Mouse (Mus musculus) ES-E14 (cell line): ENCODE results near the gene Acvrl1.

Experiments
- CHD2 ChIP-seq: IDR thresholded peaks from 2 replicates; pipeline ENCODE4 v1.6.1; 2014; ENCODE audit warnings: mild to moderate bottlenecking, low read depth, low read length, inconsistent platforms
- HCFC1 ChIP-seq: IDR thresholded peaks from 2 replicates; pipeline ENCODE4 v1.6.1; 2012; ENCODE audit warnings: low read length, inconsistent platforms, borderline replicate concordance; ENCODE audit not compliant: insufficient read depth
- MAFK ChIP-seq: IDR thresholded peaks from 2 replicates; pipeline ENCODE4 v1.6.1; 2014; ENCODE audit warnings: mild to moderate bottlenecking, low read depth, low read length, inconsistent platforms; ENCODE audit not compliant: insufficient read depth
- ZC3H11A ChIP-seq: IDR thresholded peaks from 2 replicates; pipeline ENCODE4 v1.6.1; 2012; ENCODE audit warnings: low read depth, mild to moderate bottlenecking, inconsistent platforms, low read length, borderline replicate concordance
- ZNF384 ChIP-seq: IDR thresholded peaks from 2 replicates; pipeline ENCODE4 v1.6.1; 2012; ENCODE audit warnings: low read depth, low read length, inconsistent platforms

- TF ChIP-seq ZC3H11A (no peak), MAFK (no peak), CHD2 (no peak), ZNF384 (no peak), HCFC1 (no peak)
These were observed 59.6 kb downstream of the Acvrl1 start for GRCm38 (mm10) chr15:101187907-101188306.
